Mouse (Mus musculus): ENCODE measurements at regions not wholly inside any gene's neighbourhood (a gene's known extent, or its start where the extent isn't known, plus 50 kb on each side); places are given as distances from the start of the nearest gene placed in this dataset.
"Not testable (repeated sequence)": the region's sequence is repeated elsewhere in the genome, so short reads cannot be mapped to it uniquely, and the experiment has no call there.

GRCm38 (mm10) chr13:68167826-68168225 is 304.7 kb downstream of the BC048507 start:
- DNase-seq (ENCODE audit: low spot score in 2 of 2) = peak in 1 of 2 experiments; percentile 15

GRCm38 (mm10) chr13:68173456-68173855 is 310.3 kb downstream of the BC048507 start:
- not testable (repeated sequence) for DNase-seq (ENCODE audit: low spot score in 2 of 2)

Data from urinary bladder, adult 18-20 months (tissue).